Mouse (Mus musculus) brain, embryonic 14.5 days (tissue): Measurements from ENCODE around the gene Slc35b3. TPM values are rescaled to one million over a fixed set of nuclear protein-coding genes. Genes with fewer than 3 reads are reported as not detected.
A peak's percentile ranks its signal among the peaks of the same experiment; 100 is the strongest.

Source experiments
- DNase-seq: peaks from one replicate; pipeline ENCODE4 v3.0.0-alpha.2; 2011; ENCODE audit warnings: low read depth
- CTCF ChIP-seq: fragments of 200-500 bp; IDR thresholded peaks from 2 replicates; pipeline ENCODE4 v1.5.1; 2012; ENCODE audit warnings: inconsistent platforms, mild to moderate bottlenecking, moderate library complexity, borderline replicate concordance; ENCODE audit not compliant: insufficient read depth, insufficient read length; ENCODE audit errors: extremely low read depth
- POLR2A ChIP-seq: fragments of 200-500 bp; IDR thresholded peaks from 2 replicates; pipeline ENCODE4 v1.6.1; 2012; ENCODE audit warnings: mild to moderate bottlenecking, inconsistent platforms, borderline replicate concordance; ENCODE audit not compliant: poor library complexity, insufficient read depth, insufficient read length, severe bottlenecking; ENCODE audit errors: extremely low read depth
- polyA plus RNA-seq: library from polyadenylated mRNA; depleted of rRNA; stranded (reverse); fragments of >200 nt; gene quantifications from 2 replicates; pipeline ENCODE4 v1.2.3, GENCODE M21; 2012

Slc35b3 gene
- polyA plus RNA-seq, 1 experiment, result 31.8 TPM

DNA sequence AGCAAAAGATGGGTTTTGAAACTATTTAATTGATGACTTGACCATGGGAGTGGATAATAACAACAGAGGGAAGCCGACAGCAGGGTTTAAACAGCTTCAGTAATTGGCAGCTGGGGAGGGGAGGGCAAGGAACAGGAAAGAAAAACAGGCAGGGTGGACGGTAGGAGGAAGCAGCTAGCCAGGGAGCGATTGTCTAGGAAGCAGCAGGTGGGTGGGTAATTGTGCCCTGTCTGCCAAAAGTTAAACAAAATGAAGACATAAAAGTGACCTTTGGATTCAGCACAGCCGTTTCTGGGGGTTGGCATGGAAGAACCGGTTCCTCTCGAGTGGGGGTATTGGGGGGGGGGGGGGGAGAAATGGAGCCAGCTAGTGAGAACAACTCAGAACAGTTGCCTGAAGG is 11.9 kb upstream of the Slc35b3 start:
- TF ChIP-seq POLR2A (no peak), CTCF (no peak)
- DNase-seq, result peak; percentile 44

DNA sequence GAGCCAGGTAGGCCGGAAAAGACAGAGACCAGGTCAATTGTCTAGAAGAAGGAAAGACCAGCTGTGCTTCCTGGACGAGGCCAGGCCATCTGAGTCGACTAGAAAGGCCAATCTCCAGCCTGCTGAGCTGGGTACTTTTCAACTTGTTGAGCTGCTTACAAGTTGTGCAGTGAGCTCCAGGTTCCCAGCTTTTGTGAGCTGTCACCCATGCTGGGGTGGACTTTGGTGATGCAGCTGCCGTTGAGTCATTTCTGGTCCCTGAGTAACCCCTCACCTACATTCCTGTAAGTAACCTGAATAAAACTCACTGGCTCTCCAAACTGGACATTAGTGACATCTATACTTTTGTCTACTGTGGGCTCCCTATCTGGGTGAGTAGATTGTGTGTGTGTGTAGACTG is 10.4 kb upstream of the Slc35b3 start:
- no peak for TF ChIP-seq CTCF
- TF ChIP-seq POLR2A, result no peak
- no peak for DNase-seq

DNA sequence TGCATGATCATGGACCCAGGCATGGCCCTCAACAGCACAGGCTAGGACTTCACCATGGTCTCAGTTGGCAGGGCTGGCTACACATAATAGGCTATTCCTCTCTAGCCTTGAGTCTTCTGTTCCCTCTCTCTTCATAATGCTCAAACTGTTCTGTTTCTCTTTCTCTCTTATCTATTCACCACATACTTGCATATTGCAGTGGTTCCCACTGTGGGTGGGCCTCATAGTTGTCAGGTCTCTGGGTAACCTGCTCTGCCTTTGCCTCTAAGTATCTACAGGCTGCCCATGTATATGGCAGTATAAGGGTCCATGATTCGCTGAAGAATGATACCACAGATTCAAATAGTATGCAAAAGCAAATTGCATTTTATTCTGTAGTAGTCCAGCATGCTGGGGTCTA is 6.8 kb upstream of the Slc35b3 start:
- DNase-seq, result no peak
- TF ChIP-seq POLR2A, result no peak
- TF ChIP-seq CTCF, result no peak

DNA sequence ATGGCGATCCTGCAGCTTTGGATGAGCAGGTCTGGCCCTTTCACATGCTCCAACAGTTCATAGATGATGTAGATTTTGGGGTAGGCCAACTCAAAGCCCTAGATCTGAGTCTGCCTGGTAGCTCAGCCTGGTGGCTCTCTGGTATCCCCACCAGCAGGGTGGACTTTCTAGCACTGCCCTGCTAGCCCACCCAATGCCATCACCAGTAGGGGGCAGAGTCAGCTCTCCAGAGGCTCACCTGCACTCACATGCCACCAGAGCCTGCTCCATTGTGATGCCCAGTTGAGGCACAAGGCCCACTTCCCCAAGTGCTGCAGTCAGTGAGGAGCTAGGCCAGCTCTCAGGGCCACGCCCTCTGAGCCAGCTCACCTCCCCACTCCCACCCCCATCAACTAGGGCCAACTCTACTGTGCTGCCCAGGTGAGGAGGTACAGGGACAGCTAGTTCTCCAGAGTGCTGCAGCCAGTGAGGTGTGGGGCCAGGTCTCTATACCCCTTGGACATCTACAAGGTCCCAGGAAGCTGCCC is 6.3 kb upstream of the Slc35b3 start:
- TF ChIP-seq POLR2A (no peak), CTCF (no peak)
- DNase-seq, result no peak

DNA sequence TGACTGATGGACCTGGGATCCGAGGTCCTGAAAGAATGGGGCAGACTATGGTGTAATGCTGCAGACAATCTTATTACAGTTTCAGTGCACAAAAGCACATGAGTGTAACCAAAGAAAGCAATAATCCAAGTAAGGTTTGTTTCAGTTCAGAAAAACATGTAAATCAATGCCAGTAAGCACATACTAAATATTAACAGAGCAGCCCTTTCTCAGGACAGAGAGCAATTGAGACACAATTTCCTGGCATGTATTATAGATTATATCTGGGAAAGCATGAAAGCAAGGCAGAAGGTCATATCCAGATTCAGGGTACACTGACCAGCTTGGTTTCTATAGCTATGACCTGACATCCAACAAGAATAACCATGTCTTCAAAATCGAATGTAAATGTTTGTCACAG is 2.1 kb upstream of the Slc35b3 start:
- no peak for TF ChIP-seq CTCF
- TF ChIP-seq POLR2A, result no peak
- DNase-seq, result no peak

DNA sequence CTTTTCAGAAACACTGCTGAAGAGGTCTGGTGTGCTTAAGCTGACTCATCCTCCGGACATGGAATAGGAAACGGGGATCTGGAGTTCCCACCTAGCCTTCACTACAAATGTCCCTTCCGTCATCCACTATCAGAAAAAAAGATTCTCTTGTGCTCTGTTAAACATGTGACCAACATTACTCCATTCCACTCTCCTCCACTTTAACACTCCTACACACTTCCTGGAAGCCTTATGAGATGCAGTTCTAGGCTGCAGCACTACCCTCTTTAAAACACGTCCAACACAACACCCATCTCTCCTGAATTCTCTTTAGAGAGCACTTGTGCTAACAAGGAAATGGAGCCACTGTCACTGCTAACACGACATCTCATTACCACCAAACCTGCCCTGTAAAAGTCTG is 2.6 kb downstream of the Slc35b3 start:
- TF ChIP-seq POLR2A, result no peak
- TF ChIP-seq CTCF, result no peak
- DNase-seq, result no peak

DNA sequence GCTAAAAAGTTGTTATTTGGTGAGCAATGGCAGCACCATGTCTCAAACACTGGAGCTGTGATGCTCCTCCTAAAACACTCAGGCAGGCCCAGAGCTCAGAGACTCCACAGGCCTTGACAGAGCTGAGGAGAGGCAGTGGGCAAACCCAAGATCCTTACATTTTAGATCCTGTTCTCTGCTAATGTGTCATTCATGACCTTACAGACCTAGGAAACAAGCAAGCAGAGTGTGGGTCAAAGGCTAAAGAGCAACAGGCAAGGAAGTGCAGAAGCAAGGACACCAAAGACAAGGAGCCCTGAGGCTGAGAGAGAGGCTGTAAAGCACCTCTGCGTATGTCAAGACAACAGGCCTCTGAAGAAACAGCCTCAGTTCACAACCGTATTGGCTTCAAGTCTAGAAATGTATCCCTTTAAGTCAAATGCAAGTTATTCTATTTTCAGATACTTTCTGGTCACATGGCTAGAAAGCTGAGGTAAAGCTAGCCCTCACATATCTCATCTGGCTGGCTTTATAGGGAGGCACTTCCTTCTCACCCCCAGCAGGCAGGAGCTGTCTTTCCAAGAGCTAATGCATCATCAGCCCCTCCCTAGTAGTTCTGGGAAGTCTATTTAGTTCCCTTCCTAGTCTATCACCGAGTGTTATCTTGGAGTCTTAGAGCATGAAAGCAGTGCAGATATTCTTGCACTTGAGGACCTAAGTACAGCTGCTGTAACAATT is 14.2 kb downstream of the Slc35b3 start:
- TF ChIP-seq POLR2A (no peak), CTCF (no peak)
- no peak for DNase-seq

DNA sequence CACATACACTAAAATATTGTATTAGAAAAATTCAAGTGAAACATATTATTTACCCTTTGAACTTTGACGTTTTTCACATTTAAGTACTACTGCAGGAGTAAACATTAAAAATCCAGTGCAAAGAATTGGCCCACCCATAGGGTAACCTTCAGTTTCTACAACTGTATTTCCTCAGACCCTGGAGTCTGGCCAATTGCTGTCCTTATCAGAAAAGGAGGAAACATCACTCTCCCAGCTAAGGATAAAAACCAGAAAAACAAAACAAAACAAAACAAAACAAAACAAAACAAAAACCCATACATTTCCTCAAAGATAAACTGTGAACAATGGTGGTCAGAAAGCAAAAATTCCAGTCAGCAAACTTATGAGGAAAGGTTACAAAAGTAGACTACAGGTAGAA is 14.9 kb downstream of the Slc35b3 start:
- TF ChIP-seq POLR2A, result no peak
- no peak for TF ChIP-seq CTCF
- no peak for DNase-seq

DNA sequence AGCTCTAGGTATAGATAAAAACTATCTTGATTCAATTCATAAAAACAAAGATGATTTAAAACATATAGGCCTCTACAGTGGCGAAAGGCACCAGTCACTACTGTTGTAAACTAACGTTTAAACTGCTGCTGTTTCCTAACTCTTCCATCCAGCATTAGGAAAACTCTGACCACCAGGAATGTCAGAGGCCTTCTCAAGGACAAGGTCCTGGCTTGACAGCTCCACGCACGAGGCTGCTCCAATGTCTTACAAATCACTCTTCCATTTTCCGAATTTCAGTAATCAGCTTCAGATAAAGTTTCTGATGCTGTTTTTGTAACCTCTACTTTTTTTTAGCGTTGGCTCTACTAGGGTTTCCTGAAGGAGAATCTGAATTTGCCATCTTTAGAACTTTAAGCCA is 15.7 kb downstream of the Slc35b3 start:
- no peak for DNase-seq
- TF ChIP-seq POLR2A (no peak), CTCF (no peak)

DNA sequence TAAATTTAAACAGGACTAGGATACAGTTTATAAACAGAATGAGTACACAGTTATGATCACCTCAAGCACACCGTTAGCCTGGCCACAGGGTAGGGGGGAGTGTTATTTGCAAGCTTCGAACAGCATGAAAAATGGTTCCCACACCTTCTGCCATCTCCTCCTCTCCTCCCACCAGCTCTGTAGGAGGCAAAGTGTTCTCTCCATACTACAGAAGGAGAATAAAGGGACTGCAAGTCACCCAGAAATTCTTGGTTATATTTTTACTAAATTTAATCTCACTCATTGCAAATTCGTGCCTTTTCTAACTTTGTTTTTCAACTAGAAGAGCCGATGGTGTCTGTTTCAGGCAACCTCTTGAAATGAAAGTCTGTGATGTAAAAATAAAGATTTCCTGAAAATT is 18.9 kb downstream of the Slc35b3 start:
- TF ChIP-seq CTCF (no peak), POLR2A (no peak)
- no peak for DNase-seq

DNA sequence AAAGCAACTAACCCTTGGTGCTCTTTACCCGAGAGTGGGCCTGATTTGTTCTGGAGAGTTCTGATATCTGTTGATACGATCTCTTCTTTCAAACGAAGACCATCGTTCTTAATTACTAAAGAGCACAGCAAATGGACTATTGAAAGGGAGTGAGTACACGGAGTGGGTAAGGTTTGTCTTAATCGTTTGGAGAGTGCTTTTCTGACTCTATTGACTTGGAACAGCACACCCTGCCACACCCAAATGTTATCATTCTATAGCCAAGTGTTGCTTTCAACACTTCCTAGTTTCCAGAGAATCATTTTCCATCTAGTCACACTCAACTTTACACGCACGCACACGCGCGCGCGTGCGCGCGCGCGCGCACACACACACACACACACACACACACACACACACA is 19.4 kb downstream of the Slc35b3 start:
- TF ChIP-seq POLR2A (no peak), CTCF (no peak)
- no peak for DNase-seq

DNA sequence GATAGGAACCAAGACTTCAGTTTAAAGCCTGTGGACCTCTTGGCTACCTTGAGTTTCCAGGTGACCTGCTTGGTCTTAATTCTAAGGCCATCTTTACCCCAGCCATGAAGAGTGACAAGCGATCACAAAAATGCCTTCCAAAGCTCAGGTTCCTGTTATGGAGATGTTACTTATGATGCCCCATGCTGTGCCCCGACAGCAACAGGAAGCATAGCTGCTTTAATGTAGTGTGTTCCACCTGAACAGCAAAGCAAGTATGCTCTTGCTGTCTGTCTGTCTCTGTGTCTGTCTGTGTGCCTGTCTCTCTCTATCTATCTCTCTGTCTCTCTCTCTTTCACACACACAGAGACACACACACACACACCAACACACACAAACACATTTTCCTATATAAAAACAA is 22.2 kb downstream of the Slc35b3 start:
- no peak for TF ChIP-seq POLR2A
- no peak for TF ChIP-seq CTCF
- no peak for DNase-seq
